ENCODE assay signal across 14 mouse cellular contexts in the genomic region with DNA sequence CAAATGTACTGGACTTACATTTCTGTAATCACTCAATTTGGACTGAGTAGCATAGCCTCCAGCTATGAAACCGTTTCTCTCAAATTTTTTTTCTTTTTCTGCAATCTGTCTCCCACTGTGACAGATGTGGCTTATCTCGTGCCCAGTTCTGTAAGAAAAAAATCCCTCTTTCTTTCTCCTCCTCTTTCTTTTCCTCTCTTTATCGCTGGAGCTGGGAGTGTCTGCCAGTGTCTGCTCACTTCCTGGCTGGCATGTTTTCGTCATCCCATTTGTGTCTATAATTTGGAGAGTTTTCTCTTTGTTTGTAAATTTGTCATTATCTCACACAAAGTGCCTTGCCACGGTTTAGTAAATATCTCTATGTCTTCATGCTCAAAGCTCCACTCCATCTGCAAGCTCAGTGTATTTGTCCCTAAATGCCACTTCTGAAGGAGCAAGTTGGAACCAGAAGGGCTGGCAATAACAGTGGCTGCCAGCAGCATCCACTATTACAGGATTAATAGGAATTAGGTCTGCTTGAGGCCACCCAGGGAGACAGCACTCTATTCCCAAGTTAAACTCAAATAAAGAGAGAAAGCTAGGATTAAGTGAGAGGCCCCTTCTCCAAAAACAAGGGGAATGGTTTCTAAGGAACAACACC.
A peak's percentile ranks its signal among the peaks of the same experiment; 100 is the strongest.
DNase-seq lines count a peak whose midpoint lies in the region; ATAC-seq and TF ChIP-seq lines count a peak whose summit lies in the region.
"Had no signal": no experiment of that assay in that cellular context is flagged by ENCODE, and none has a peak within 500 bp of the region (broad histone marks: within the 10 kb centered on the region; RNA-seq: fewer than 3 reads in every experiment).

No protein-coding gene starts in this region.

- peak overlapping the region; percentile 39; the same call in 1 of the 2 replicates for H3K27ac ChIP-seq in hindbrain, embryonic 14.5 days
- H3K27ac ChIP-seq in hindbrain, embryonic 12.5 days, result no peak overlapping the region
- H3K27ac ChIP-seq in forebrain, embryonic 11.5 days (ENCODE audit: low read depth, low read length), result no peak overlapping the region
- peak overlapping the region; percentile 39; the same call in 1 of the 2 replicates for H3K27ac ChIP-seq in neural tube, embryonic 14.5 days (ENCODE audit: low read depth, low read length)
- H3K27ac ChIP-seq in gastrocnemius, adult 2 months, result no peak overlapping the region
- H3K27ac ChIP-seq: heart, embryonic 15.5 days; intestine, embryonic 15.5 days; kidney, postnatal 0 days; limb, embryonic 15.5 days had no signal

- no peak overlapping the region for H3K4me3 ChIP-seq in hindbrain, embryonic 14.5 days (replicated peaks; ENCODE audit: low read length)
- no peak overlapping the region for H3K4me3 ChIP-seq in hindbrain, embryonic 12.5 days
- H3K4me3 ChIP-seq in forebrain, embryonic 11.5 days (ENCODE audit: low read depth, low read length), result no peak overlapping the region
- H3K4me3 ChIP-seq in neural tube, embryonic 14.5 days (ENCODE audit: low read depth, low read length), result no peak overlapping the region
- no peak overlapping the region for H3K4me3 ChIP-seq in gastrocnemius, adult 2 months
- H3K4me3 ChIP-seq: heart, embryonic 15.5 days; intestine, embryonic 15.5 days; limb, embryonic 15.5 days had no signal

- no peak for ATAC-seq in hindbrain, embryonic 14.5 days (ENCODE audit: low FRiP score)
- ATAC-seq in hindbrain, embryonic 12.5 days (ENCODE audit: low FRiP score), result no peak
- no peak for ATAC-seq in forebrain, embryonic 11.5 days (replicated peaks; ENCODE audit: low FRiP score)
- no peak for ATAC-seq in neural tube, embryonic 14.5 days (ENCODE audit: low read depth)
- ATAC-seq: intestine, embryonic 15.5 days had no signal

- no peaks in the 10 kb centered on the region for H3K27me3 ChIP-seq in hindbrain, embryonic 14.5 days (ENCODE audit: control insufficient read depth, insufficient read depth, low read length)
- 0 out of 2 replicates have a peak, but pooled peaks cover 2% of the 10 kb centered on the region for H3K27me3 ChIP-seq in hindbrain, embryonic 12.5 days
- no peaks in the 10 kb centered on the region for H3K27me3 ChIP-seq in forebrain, embryonic 11.5 days (ENCODE audit: control insufficient read depth, insufficient read depth, low read length)
- no peaks in the 10 kb centered on the region for H3K27me3 ChIP-seq in neural tube, embryonic 14.5 days (ENCODE audit: control insufficient read depth, insufficient read depth, low read length)
- H3K27me3 ChIP-seq: heart, embryonic 15.5 days; intestine, embryonic 15.5 days; limb, embryonic 15.5 days had no signal

- H3K4me2 ChIP-seq in hindbrain, embryonic 14.5 days (replicated peaks), result no peak overlapping the region
- H3K4me2 ChIP-seq in hindbrain, embryonic 12.5 days (replicated peaks), result no peak overlapping the region
- H3K4me2 ChIP-seq in forebrain, embryonic 11.5 days (ENCODE audit: low read depth, low read length, severe bottlenecking), result no peak overlapping the region
- no peak overlapping the region for H3K4me2 ChIP-seq in neural tube, embryonic 14.5 days (ENCODE audit: low read depth, low read length)
- H3K4me2 ChIP-seq: heart, embryonic 15.5 days; intestine, embryonic 15.5 days; limb, embryonic 15.5 days had no signal

- H3K9ac ChIP-seq in hindbrain, embryonic 14.5 days, result no peak overlapping the region
- no peak overlapping the region for H3K9ac ChIP-seq in hindbrain, embryonic 12.5 days
- H3K9ac ChIP-seq in forebrain, embryonic 11.5 days (ENCODE audit: low read length), result no peak overlapping the region
- no peak overlapping the region for H3K9ac ChIP-seq in neural tube, embryonic 14.5 days (replicated peaks; ENCODE audit: low read depth, low read length)
- H3K9ac ChIP-seq: heart, embryonic 15.5 days; intestine, embryonic 15.5 days; limb, embryonic 15.5 days had no signal

- intact Hi-C loops in gastrocnemius, adult 2 months (cut with DNase I), result no loop called here

- 47% methylated on average over 5 of the region's 5 CpGs for WGBS in hindbrain, embryonic 14.5 days
- WGBS in hindbrain, embryonic 12.5 days, result 51% methylated on average over 5 of the region's 5 CpGs
- 34% methylated on average over 5 of the region's 5 CpGs for WGBS in forebrain, embryonic 11.5 days
- 52% methylated on average over 5 of the region's 5 CpGs for WGBS in neural tube, embryonic 14.5 days

- TF ChIP-seq CTCF in gastrocnemius, adult 2 months (IDR thresholded peaks at IDR 0.05), result no peak

- no peaks in the 10 kb centered on the region for H3K9me3 ChIP-seq in hindbrain, embryonic 14.5 days (ENCODE audit: control insufficient read depth, low read length)
- H3K9me3 ChIP-seq in hindbrain, embryonic 12.5 days (replicated peaks), result no peaks in the 10 kb centered on the region
- no peaks in the 10 kb centered on the region for H3K9me3 ChIP-seq in forebrain, embryonic 11.5 days (ENCODE audit: control insufficient read depth, low read length)
- H3K9me3 ChIP-seq in neural tube, embryonic 14.5 days (ENCODE audit: control insufficient read depth, low read length), result no peaks in the 10 kb centered on the region
- H3K9me3 ChIP-seq: heart, embryonic 15.5 days; intestine, embryonic 15.5 days; limb, embryonic 15.5 days had no signal

- no peaks in the 10 kb centered on the region for H3K36me3 ChIP-seq in hindbrain, embryonic 14.5 days (replicated peaks; ENCODE audit: control insufficient read depth, insufficient read depth)
- no peaks in the 10 kb centered on the region for H3K36me3 ChIP-seq in hindbrain, embryonic 12.5 days
- H3K36me3 ChIP-seq in forebrain, embryonic 11.5 days (ENCODE audit: control insufficient read depth, insufficient read depth, low read length), result no peaks in the 10 kb centered on the region
- no peaks in the 10 kb centered on the region for H3K36me3 ChIP-seq in neural tube, embryonic 14.5 days (ENCODE audit: control insufficient read depth, insufficient read depth, low read length)
- H3K36me3 ChIP-seq: heart, embryonic 15.5 days; intestine, embryonic 15.5 days; limb, embryonic 15.5 days had no signal

- no peak for DNase-seq in hindbrain, embryonic 14.5 days (ENCODE audit: low spot score)
- peak; percentile 6 for DNase-seq in lung, postnatal 10 days
- DNase-seq in lung, postnatal 14 days, result no peak
- peak; percentile 15 for DNase-seq in forebrain, embryonic 11.5 days (ENCODE audit: low spot score)
- no peak for DNase-seq in gastrocnemius, adult 2 months
- DNase-seq: cerebellum, adult 8-10 months; embryo, embryonic 11 days; gastrocnemius, postnatal 36 days had no signal

- 0 out of 2 replicates have a peak, but pooled peaks cover 3% of the 10 kb centered on the region for H3K4me1 ChIP-seq in hindbrain, embryonic 14.5 days (replicated peaks; ENCODE audit: control insufficient read depth, insufficient read depth, low read length)
- H3K4me1 ChIP-seq in hindbrain, embryonic 12.5 days, result no peaks in the 10 kb centered on the region
- no peaks in the 10 kb centered on the region for H3K4me1 ChIP-seq in forebrain, embryonic 11.5 days (replicated peaks; ENCODE audit: control insufficient read depth, insufficient read depth, low read length)
- 0 out of 2 replicates have a peak, but pooled peaks cover 3% of the 10 kb centered on the region for H3K4me1 ChIP-seq in neural tube, embryonic 14.5 days (ENCODE audit: control insufficient read depth, insufficient read depth, low read length)
- H3K4me1 ChIP-seq: heart, embryonic 15.5 days; intestine, embryonic 15.5 days; limb, embryonic 15.5 days had no signal

Comparison
In these comparisons a context has a peak if more than half of its experiments do, and no peak if none do; other contexts are left out.
1. DNase-seq: peak in lung, postnatal 10 days (single experiment) and forebrain, embryonic 11.5 days (single experiment); none in hindbrain, embryonic 14.5 days (single experiment), lung, postnatal 14 days (single experiment) and gastrocnemius, adult 2 months (single experiment).
2. H3K27ac ChIP-seq: peak in hindbrain, embryonic 14.5 days (single experiment) and neural tube, embryonic 14.5 days (single experiment); none in hindbrain, embryonic 12.5 days (single experiment), forebrain, embryonic 11.5 days (single experiment) and gastrocnemius, adult 2 months (single experiment).